Mouse (Mus musculus): ENCODE measurements around the gene Zfp831.

Zfp831 gene

DNA sequence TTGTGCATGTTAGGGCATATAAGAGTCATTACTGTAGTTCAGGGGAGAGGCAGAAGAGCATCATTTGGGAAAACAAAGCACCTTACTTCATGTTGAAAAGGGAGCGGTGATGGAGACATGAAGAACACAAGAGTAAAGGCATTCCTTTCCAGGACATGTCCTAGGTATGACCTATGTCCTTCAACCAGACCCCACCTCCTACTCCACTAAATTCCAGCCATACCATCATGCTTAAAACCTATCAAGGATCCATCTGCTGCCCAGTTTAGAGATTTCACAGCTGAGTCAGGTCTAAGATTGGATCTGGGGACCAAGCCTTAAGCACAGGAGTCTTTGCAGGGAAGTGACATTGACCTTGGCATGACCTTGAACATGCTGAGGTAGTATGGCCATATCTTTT lies 91.9 kb downstream of the Zfp831 start:
- no peak for DNase-seq

DNA sequence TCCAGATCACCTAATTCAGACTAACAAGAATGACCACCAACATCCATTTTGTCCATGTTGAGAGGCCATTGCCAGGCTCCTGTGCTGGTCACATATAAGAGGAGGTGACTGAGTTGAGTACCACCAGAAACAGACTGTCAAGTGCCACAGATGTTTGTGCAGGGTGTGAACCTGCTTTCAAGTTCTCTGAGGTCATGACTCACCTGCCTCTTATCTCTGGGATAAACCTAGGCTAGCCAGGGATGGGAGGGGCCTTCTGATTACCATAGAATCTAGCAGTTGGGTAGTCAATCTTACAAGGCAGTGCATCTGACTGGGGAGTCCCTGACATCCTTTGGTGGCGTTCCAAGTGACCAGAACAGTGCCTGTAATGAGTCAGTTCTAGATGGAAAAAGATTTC lies 103.8 kb downstream of the Zfp831 start:
- DNase-seq = no peak

DNA sequence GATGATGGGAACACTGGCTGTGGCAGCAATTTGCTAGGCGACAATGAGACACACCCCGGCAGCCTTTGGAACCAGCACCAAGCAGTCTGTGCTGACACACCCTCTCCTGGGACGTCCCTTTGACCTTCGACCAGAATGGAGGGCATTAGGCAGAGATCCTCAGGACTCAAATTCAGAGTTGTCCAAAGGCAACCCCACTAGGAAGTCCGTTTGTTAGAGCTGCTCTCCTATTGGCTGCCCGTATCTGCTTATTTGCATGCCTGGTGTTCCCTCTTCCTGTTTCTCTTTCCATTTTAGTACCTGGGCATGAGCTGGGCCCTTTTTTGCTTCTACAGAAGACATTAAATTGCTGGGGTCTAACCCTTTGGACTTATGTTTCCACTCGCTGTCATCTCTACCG lies 105.0 kb downstream of the Zfp831 start:
- DNase-seq = no peak

DNA sequence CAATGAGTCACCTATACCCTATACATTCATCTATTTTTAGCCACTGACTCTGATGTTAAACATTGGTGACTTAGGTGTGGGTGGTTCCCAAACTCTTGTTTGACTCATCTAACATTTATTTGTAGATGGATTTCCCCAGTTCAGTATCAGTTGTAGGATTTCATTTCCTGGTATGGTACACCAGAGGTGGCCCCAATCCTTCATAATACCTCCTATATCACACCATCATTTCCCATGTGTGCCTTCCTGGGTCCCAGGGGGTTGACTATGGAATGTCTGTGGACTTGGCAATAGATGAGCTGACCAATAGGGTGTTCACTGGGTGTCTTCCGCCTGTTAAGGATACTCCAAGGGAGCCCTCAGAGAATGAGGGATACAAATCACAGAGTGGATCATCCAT lies 109.9 kb downstream of the Zfp831 start:
- DNase-seq = no peak

DNA sequence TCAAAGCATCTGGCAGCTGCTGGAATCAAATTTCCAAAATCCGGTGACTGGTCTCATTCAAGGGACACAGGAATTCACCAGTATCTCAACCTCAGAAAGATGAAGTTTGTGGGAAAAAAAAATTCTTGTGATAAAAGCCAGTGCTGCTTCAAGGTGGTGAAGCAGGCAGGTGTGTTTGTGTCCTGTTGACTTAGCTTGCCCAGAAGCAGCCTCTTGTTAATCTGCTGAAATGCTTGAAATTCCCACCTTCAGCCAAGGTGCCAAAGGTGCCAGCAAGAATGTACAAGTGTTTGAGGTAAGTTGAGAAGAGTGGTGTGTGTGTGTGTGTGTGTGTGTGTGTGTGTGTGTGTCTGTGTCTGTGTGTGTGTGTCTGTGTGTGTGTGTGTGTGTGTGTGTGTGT lies 110.9 kb downstream of the Zfp831 start:
- no peak for DNase-seq

DNA sequence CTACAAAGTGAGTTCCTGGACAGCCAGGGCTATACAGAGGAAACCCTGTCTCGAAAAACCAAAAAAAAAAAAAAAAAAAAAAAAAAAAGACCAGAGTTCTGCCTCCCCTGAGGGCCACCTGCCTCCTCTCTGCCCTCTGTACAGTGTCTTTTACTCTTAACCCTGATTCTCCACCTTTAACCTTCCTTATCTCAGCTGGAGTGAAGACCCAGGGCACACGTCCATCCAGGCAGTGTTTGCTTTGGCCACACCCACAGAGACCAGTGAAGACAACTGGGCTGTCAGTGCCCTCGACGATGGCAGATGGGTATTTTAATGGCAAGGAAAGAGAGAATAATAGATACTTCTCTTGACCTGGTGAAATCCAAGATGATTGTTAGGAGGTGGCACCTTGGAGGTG lies 115.9 kb downstream of the Zfp831 start:
- no peak for DNase-seq

Measured in thymus, adult 18-20 months (tissue).